Comparison of ENCODE assay signal across 15 mouse cellular contexts in genomic region chr8:122682820-122683219, GRCm38 (mm10).
"Had no signal": no experiment of that assay in that cellular context is flagged by ENCODE, and none has a peak within 500 bp of the region (broad histone marks: within the 10 kb centered on the region; RNA-seq: fewer than 3 reads in every experiment).

No protein-coding gene starts in this region.

- ATAC-seq: inflammation-experienced regulatory T-cells, adult 6 months; intestine, postnatal 0 days; lung, postnatal 0 days had no signal

- DNase-seq: kidney, adult 8-10 months; kidney, postnatal 36 days; lung, adult 2 months; lung, postnatal 4 days; right cerebral cortex, postnatal 14 days; thymus, adult 2 months; thymus, postnatal 25 days had no signal

- H3K4me3 ChIP-seq: layer of hippocampus, adult 2 months; limb, embryonic 10.5 days; megakaryocyte, embryonic 14.5 days; midbrain, embryonic 12.5 days had no signal

- H3K27ac ChIP-seq: kidney, postnatal 0 days; layer of hippocampus, adult 2 months; limb, embryonic 10.5 days; midbrain, embryonic 12.5 days had no signal

- H3K9me3 ChIP-seq: limb, embryonic 10.5 days; midbrain, embryonic 12.5 days had no signal

- H3K9ac ChIP-seq: midbrain, embryonic 12.5 days had no signal

- H3K36me3 ChIP-seq: limb, embryonic 10.5 days; midbrain, embryonic 12.5 days had no signal

- H3K4me2 ChIP-seq: midbrain, embryonic 12.5 days had no signal

- H3K27me3 ChIP-seq: megakaryocyte, embryonic 14.5 days had no signal
